ENCODE assay signal across 24 mouse cellular contexts in the genomic region with DNA sequence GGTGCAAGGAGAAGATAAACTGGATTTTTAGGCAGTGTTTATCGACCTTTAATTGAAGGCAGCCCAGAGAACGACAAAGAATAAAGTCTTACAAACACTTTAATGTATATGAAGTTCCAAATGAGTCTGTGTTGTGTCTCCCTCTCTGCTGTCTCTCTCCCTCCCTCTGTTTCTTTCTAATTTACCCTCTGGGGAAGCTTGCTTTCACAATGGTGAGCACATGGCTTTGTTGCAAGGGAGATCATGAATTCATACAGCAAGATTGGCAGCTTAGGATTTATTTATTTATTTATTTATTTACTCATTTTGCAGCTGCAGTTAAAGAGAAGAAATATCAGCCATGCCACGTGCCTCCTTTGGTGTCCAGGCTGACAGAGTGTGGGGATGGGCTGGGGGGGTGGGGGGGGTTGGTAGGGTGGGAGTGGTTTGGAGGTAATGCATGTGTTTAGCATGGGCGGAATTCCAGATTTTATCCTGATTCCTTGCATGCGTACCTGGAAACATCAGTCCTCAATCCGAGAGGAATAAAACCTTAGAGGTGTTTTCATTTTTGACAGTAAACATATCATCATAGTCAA.
DNase-seq lines count a peak whose midpoint lies in the region; ATAC-seq lines count a peak whose summit lies in the region.
"Had no signal": no experiment of that assay in that cellular context is flagged by ENCODE, and none has a peak within 500 bp of the region (broad histone marks: within the 10 kb centered on the region; RNA-seq: fewer than 3 reads in every experiment).

No protein-coding gene starts in this region.

- peak; percentile 30; the same call in 1 of the 2 replicates for ATAC-seq in forebrain, embryonic 13.5 days
- ATAC-seq in hindbrain, embryonic 12.5 days (ENCODE audit: low FRiP score) = peak; percentile 55; the same call in 1 of the 2 replicates
- ATAC-seq in hindbrain, embryonic 16.5 days = no peak
- ATAC-seq in midbrain, embryonic 16.5 days = peak; percentile 56; the same call in 1 of the 2 replicates
- ATAC-seq: inflammation-experienced regulatory T-cells, adult 6 months had no signal

- H3K27ac ChIP-seq in forebrain, embryonic 13.5 days = peak overlapping the region; percentile 54
- H3K27ac ChIP-seq in forebrain, embryonic 10.5 days = no peak overlapping the region
- H3K27ac ChIP-seq in hindbrain, embryonic 12.5 days = peak overlapping the region; percentile 57
- no peak overlapping the region for H3K27ac ChIP-seq in hindbrain, embryonic 16.5 days (ENCODE audit: low read depth, low read length)
- H3K27ac ChIP-seq in midbrain, embryonic 16.5 days (ENCODE audit: low read length) = no peak overlapping the region
- H3K27ac ChIP-seq: heart, embryonic 13.5 days; liver, embryonic 14.5 days; macrophage; neural tube, embryonic 13.5 days; stomach, embryonic 15.5 days had no signal

- H3K9me3 ChIP-seq in forebrain, embryonic 13.5 days (replicated peaks) = no peaks in the 10 kb centered on the region
- H3K9me3 ChIP-seq in forebrain, embryonic 10.5 days = no peaks in the 10 kb centered on the region
- no peaks in the 10 kb centered on the region for H3K9me3 ChIP-seq in hindbrain, embryonic 12.5 days (replicated peaks)
- no peaks in the 10 kb centered on the region for H3K9me3 ChIP-seq in hindbrain, embryonic 16.5 days (ENCODE audit: control insufficient read depth, low read length)
- H3K9me3 ChIP-seq in midbrain, embryonic 16.5 days (replicated peaks; ENCODE audit: control insufficient read depth, low read length, poor library complexity, severe bottlenecking) = no peaks in the 10 kb centered on the region
- H3K9me3 ChIP-seq: heart, embryonic 13.5 days; neural tube, embryonic 13.5 days; stomach, embryonic 15.5 days had no signal

- WGBS in forebrain, embryonic 13.5 days = 65% methylated on average over 6 of the region's 6 CpGs
- WGBS in forebrain, embryonic 10.5 days = 83% methylated on average over 6 of the region's 6 CpGs
- WGBS in hindbrain, embryonic 12.5 days = 77% methylated on average over 6 of the region's 6 CpGs
- WGBS in hindbrain, embryonic 16.5 days = 76% methylated on average over 6 of the region's 6 CpGs
- 60% methylated on average over 6 of the region's 6 CpGs for WGBS in midbrain, embryonic 16.5 days

- H3K27me3 ChIP-seq in forebrain, embryonic 13.5 days = no peaks in the 10 kb centered on the region
- no peaks in the 10 kb centered on the region for H3K27me3 ChIP-seq in forebrain, embryonic 10.5 days (ENCODE audit: poor library complexity, severe bottlenecking)
- no peaks in the 10 kb centered on the region for H3K27me3 ChIP-seq in hindbrain, embryonic 12.5 days
- no peaks in the 10 kb centered on the region for H3K27me3 ChIP-seq in hindbrain, embryonic 16.5 days (replicated peaks; ENCODE audit: control insufficient read depth, insufficient read depth, low read length)
- no peaks in the 10 kb centered on the region for H3K27me3 ChIP-seq in midbrain, embryonic 16.5 days (ENCODE audit: control insufficient read depth, insufficient read depth, low read depth, low read length)
- H3K27me3 ChIP-seq: CH12.LX; heart, embryonic 13.5 days; neural tube, embryonic 13.5 days; stomach, embryonic 15.5 days had no signal

- DNase-seq in forebrain, embryonic 10.5 days (ENCODE audit: extremely low spot score, low spot score) = no peak
- DNase-seq in NIH3T3 (ENCODE audit: low read depth) = peak; percentile 38
- DNase-seq in yolk sac, embryonic 10.5 days (ENCODE audit: low spot score) = no peak
- DNase-seq: adrenal gland, adult 8-10 months; cerebellum, adult 9-10 months; cerebellum, postnatal 36 days; heart, postnatal 10 days; kidney, adult 11 months; kidney, postnatal 14 days; liver; lung, adult 2 months; lung, postnatal 10 days; right cerebral cortex, postnatal 14 days had no signal

- 0 out of 2 replicates have a peak, but pooled peaks cover 7% of the 10 kb centered on the region for H3K4me1 ChIP-seq in forebrain, embryonic 13.5 days
- peaks cover 12% of the 10 kb centered on the region for H3K4me1 ChIP-seq in forebrain, embryonic 10.5 days
- H3K4me1 ChIP-seq in hindbrain, embryonic 12.5 days = peaks cover 21% of the 10 kb centered on the region
- no peaks in the 10 kb centered on the region for H3K4me1 ChIP-seq in hindbrain, embryonic 16.5 days (ENCODE audit: control insufficient read depth, insufficient read depth, low read depth, low read length)
- H3K4me1 ChIP-seq in midbrain, embryonic 16.5 days (ENCODE audit: control insufficient read depth, insufficient read depth, low read length) = no peaks in the 10 kb centered on the region; the same call in 1 of the 2 replicates
- H3K4me1 ChIP-seq: stomach, embryonic 15.5 days had no signal

- no peak overlapping the region for H3K4me3 ChIP-seq in forebrain, embryonic 13.5 days
- no peak overlapping the region for H3K4me3 ChIP-seq in forebrain, embryonic 10.5 days
- H3K4me3 ChIP-seq in hindbrain, embryonic 12.5 days = no peak overlapping the region
- H3K4me3 ChIP-seq in hindbrain, embryonic 16.5 days (ENCODE audit: low read length) = no peak overlapping the region
- H3K4me3 ChIP-seq in midbrain, embryonic 16.5 days (ENCODE audit: low read depth, low read length) = no peak overlapping the region
- H3K4me3 ChIP-seq: heart, embryonic 13.5 days; neural tube, embryonic 13.5 days; stomach, embryonic 15.5 days had no signal

- H3K36me3 ChIP-seq in forebrain, embryonic 13.5 days (ENCODE audit: poor library complexity, severe bottlenecking) = no peaks in the 10 kb centered on the region
- H3K36me3 ChIP-seq in forebrain, embryonic 10.5 days (replicated peaks) = no peaks in the 10 kb centered on the region
- no peaks in the 10 kb centered on the region for H3K36me3 ChIP-seq in hindbrain, embryonic 12.5 days
- H3K36me3 ChIP-seq in hindbrain, embryonic 16.5 days (ENCODE audit: control insufficient read depth, insufficient read depth, low read length) = no peaks in the 10 kb centered on the region
- no peaks in the 10 kb centered on the region for H3K36me3 ChIP-seq in midbrain, embryonic 16.5 days (ENCODE audit: control insufficient read depth, insufficient read depth, low read length)
- H3K36me3 ChIP-seq: heart, embryonic 13.5 days; neural tube, embryonic 13.5 days; stomach, embryonic 15.5 days had no signal

- no peak overlapping the region for H3K4me2 ChIP-seq in forebrain, embryonic 13.5 days
- no peak overlapping the region for H3K4me2 ChIP-seq in hindbrain, embryonic 12.5 days (replicated peaks)
- no peak overlapping the region for H3K4me2 ChIP-seq in hindbrain, embryonic 16.5 days (ENCODE audit: low read length)
- no peak overlapping the region for H3K4me2 ChIP-seq in midbrain, embryonic 16.5 days (ENCODE audit: low read length)
- H3K4me2 ChIP-seq: heart, embryonic 13.5 days; neural tube, embryonic 13.5 days; stomach, embryonic 15.5 days had no signal

- no peak overlapping the region for H3K9ac ChIP-seq in forebrain, embryonic 13.5 days
- no peak overlapping the region for H3K9ac ChIP-seq in hindbrain, embryonic 12.5 days
- no peak overlapping the region for H3K9ac ChIP-seq in hindbrain, embryonic 16.5 days (ENCODE audit: low read depth, low read length)
- H3K9ac ChIP-seq in midbrain, embryonic 16.5 days (ENCODE audit: low read depth, low read length) = no peak overlapping the region
- H3K9ac ChIP-seq: heart, embryonic 13.5 days; liver, embryonic 14.5 days; neural tube, embryonic 13.5 days; stomach, embryonic 15.5 days had no signal

Comparison
In these comparisons a context has a peak if more than half of its experiments do, and no peak if none do; other contexts are left out.
1. H3K27ac ChIP-seq: peak in forebrain, embryonic 13.5 days (single experiment) and hindbrain, embryonic 12.5 days (single experiment); none in forebrain, embryonic 10.5 days (single experiment), hindbrain, embryonic 16.5 days (single experiment) and midbrain, embryonic 16.5 days (single experiment).